In the genomic region with DNA sequence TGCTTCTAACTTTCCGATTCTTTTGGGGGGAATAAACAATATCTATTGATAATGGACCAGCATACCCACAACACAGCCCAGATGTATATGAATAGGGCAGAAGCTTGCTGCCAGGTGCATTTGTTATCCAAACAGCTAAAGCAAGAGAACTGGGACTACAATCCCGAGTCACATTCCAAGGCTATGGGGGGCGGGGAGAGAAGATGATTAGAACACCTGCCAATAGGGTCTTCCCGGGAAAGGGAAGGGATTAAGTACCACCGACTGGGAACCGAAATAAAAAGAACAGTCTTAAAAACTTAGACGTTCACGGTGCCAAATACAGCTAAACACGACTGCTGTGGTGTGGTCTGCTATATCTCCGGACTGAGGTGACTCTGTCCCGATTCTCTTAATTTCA, we compare ENCODE assay signal across 8 mouse cellular contexts. TPM values are rescaled to one million over a fixed set of nuclear protein-coding genes. Genes with fewer than 3 reads are reported as not detected.
DNase-seq lines count a peak whose midpoint lies in the region; ATAC-seq and TF ChIP-seq lines count a peak whose summit lies in the region.

No protein-coding gene starts in this region.

- ATAC-seq in erythroblast, adult 5-6 weeks (replicated peaks; ENCODE audit: low FRiP score, poor library complexity, severe bottlenecking), result no peak; the same call in 1 of the 2 replicates
- ATAC-seq in limb, embryonic 15.5 days (ENCODE audit: insufficient number of reproducible peaks, low FRiP score, low TSS enrichment, low read depth), result no peak
- no peak for ATAC-seq in activated CD4-positive, CD25-positive, alpha-beta regulatory T cell, adult 4 months

- H3K36me3 ChIP-seq in erythroblast, embryonic 14.5 days (ENCODE audit: control insufficient read depth), result peaks cover 25% of the 10 kb centered on the region
- H3K36me3 ChIP-seq in C2C12 (ENCODE audit: control insufficient read depth, insufficient read depth), result peaks cover 8% of the 10 kb centered on the region
- peaks cover 14% of the 10 kb centered on the region for H3K36me3 ChIP-seq in forebrain, embryonic 10.5 days (replicated peaks)
- H3K36me3 ChIP-seq in limb, embryonic 15.5 days, result no peaks in the 10 kb centered on the region

- no peaks in the 10 kb centered on the region for H3K27me3 ChIP-seq in erythroblast, embryonic 14.5 days (ENCODE audit: control insufficient read depth)
- H3K27me3 ChIP-seq in C2C12 (ENCODE audit: control insufficient read depth, insufficient read depth, insufficient read length), result no peaks in the 10 kb centered on the region
- no peaks in the 10 kb centered on the region for H3K27me3 ChIP-seq in forebrain, embryonic 10.5 days (ENCODE audit: poor library complexity, severe bottlenecking)
- H3K27me3 ChIP-seq in limb, embryonic 15.5 days, result no peaks in the 10 kb centered on the region

- H3K79me2 ChIP-seq in C2C12 (ENCODE audit: control insufficient read depth, insufficient read depth), result peaks cover 64% of the 10 kb centered on the region

- H3K79me3 ChIP-seq in C2C12 (ENCODE audit: low read depth), result peaks cover 39% of the 10 kb centered on the region

- H3ac ChIP-seq in C2C12 (ENCODE audit: control insufficient read depth, insufficient read length, low read depth), result peak overlapping the region; percentile 95

- no peak for TF ChIP-seq CTCF in C2C12 (IDR thresholded peaks at IDR 0.05; ENCODE audit: control insufficient read depth, insufficient read depth, insufficient read length)

- H3K9me3 ChIP-seq in erythroblast, embryonic 14.5 days (ENCODE audit: control insufficient read depth, low read length), result no peaks in the 10 kb centered on the region
- H3K9me3 ChIP-seq in forebrain, embryonic 10.5 days, result no peaks in the 10 kb centered on the region
- no peaks in the 10 kb centered on the region for H3K9me3 ChIP-seq in limb, embryonic 15.5 days

- peaks cover 56% of the 10 kb centered on the region for H3K4me1 ChIP-seq in erythroblast, embryonic 14.5 days (ENCODE audit: control insufficient read depth)
- H3K4me1 ChIP-seq in forebrain, embryonic 10.5 days, result peaks cover 32% of the 10 kb centered on the region
- peaks cover 27% of the 10 kb centered on the region for H3K4me1 ChIP-seq in limb, embryonic 15.5 days

- H3K27ac ChIP-seq in forebrain, embryonic 10.5 days, result peak overlapping the region; percentile 100
- peak overlapping the region; percentile 100 for H3K27ac ChIP-seq in limb, embryonic 15.5 days

- peak overlapping the region; percentile 95; the same call in 1 of the 2 replicates for H3K9ac ChIP-seq in limb, embryonic 15.5 days

- 2% methylated on average over 11 of the region's 11 CpGs for WGBS in forebrain, embryonic 10.5 days
- 5% methylated on average over 11 of the region's 11 CpGs for WGBS in limb, embryonic 15.5 days

- H3K4me2 ChIP-seq in limb, embryonic 15.5 days, result peak overlapping the region; percentile 79

- no peak for DNase-seq in forebrain, embryonic 10.5 days (ENCODE audit: extremely low spot score, low spot score)
- no peak for DNase-seq in natural killer cell, adult 2 months (ENCODE audit: low spot score in 2 of 2)
- no peak for DNase-seq in adrenal gland, postnatal 36 days

- H3K4me3 ChIP-seq in erythroblast, embryonic 14.5 days (replicated peaks), result peak overlapping the region; percentile 87
- H3K4me3 ChIP-seq in C2C12 (ENCODE audit: insufficient read depth, poor library complexity, severe bottlenecking), result peak overlapping the region; percentile 84
- peak overlapping the region; percentile 94 for H3K4me3 ChIP-seq in forebrain, embryonic 10.5 days
- peak overlapping the region; percentile 65 for H3K4me3 ChIP-seq in limb, embryonic 15.5 days

TF ChIP-seq in C2C12, 6 proteins besides CTCF, POLR2A, EP300 and RAD21:
- TF ChIP-seq MYOD1 (IDR thresholded peaks at IDR 0.05; ENCODE audit: control insufficient read depth, insufficient read length, low read depth) (no peak), USF1 (IDR thresholded peaks at IDR 0.05; ENCODE audit: low read depth) (no peak), FOSL1 (IDR thresholded peaks at IDR 0.05; ENCODE audit: insufficient read depth, low read length, poor library complexity, severe bottlenecking) (no peak), MYOG (IDR thresholded peaks at IDR 0.05; ENCODE audit: control insufficient read depth, extremely low read depth, insufficient read length) (no peak), MAX (IDR thresholded peaks at IDR 0.05) (no peak), CEBPB (IDR thresholded peaks at IDR 0.05; ENCODE audit: low read depth) (no peak)

RNA-seq across cellular contexts. Expression of a gene that starts 0.9 kb away (rescaled TPM):
- polyA plus RNA-seq in erythroblast, embryonic 14.5 days (2012), result 24.5 and 26.6 TPM in 2 replicates
- 51.6 and 81.5 TPM in 2 replicates for total RNA-seq in erythroblast, adult 5-6 weeks (2015; ENCODE audit: low replicate concordance)
- total RNA-seq in erythroblast, adult 5-6 weeks (2017; ENCODE audit: low replicate concordance), result 68.8 and 99.5 TPM in 2 replicates
- polyA plus RNA-seq in C2C12 (2012; fragmentation: generic; extraction: Trizol), result 30.2 TPM
- polyA plus RNA-seq in forebrain, embryonic 10.5 days (2016; fragmentation: Nextera tagmentation; extraction: Ambion mirVana), result 146 and 150 TPM in 2 replicates
- 93.8 and 108 TPM in 2 replicates for polyA plus RNA-seq in limb, embryonic 15.5 days (2015; fragmentation: Nextera tagmentation; extraction: Ambion mirVana)
- 10 to 100 TPM; 50.8 to 65.2 TPM for total RNA-seq in adrenal gland, postnatal 36 days (2021)
- 10 to 100 TPM; 51.3 to 61.4 TPM for polyA plus RNA-seq in activated CD4-positive, CD25-positive, alpha-beta regulatory T cell, adult 4 months (2017; shearing (Covaris generic))

RNA-seq across cellular contexts. Expression of a gene that starts 1.7 kb away (rescaled TPM):
- polyA plus RNA-seq in erythroblast, embryonic 14.5 days (2012), result not detected in 2 replicates
- total RNA-seq in erythroblast, adult 5-6 weeks (2015; ENCODE audit: low replicate concordance), result not detected in 2 replicates
- not detected in 2 replicates for total RNA-seq in erythroblast, adult 5-6 weeks (2017; ENCODE audit: low replicate concordance)
- polyA plus RNA-seq in C2C12 (2012; fragmentation: generic; extraction: Trizol), result 0.18 TPM
- polyA plus RNA-seq in forebrain, embryonic 10.5 days (2016; fragmentation: Nextera tagmentation; extraction: Ambion mirVana), result 0.38 and 0.84 TPM in 2 replicates
- polyA plus RNA-seq in limb, embryonic 15.5 days (2015; fragmentation: Nextera tagmentation; extraction: Ambion mirVana), result 1.8 and 2.4 TPM in 2 replicates
- total RNA-seq in adrenal gland, postnatal 36 days (2021), result 1 to 10 TPM in 1 of 2 experiments, under 1 TPM in 1; 0.92 to 1.9 TPM
- under 1 TPM in 1 of 2 experiments, not detected in 1; 0.87 TPM for polyA plus RNA-seq in activated CD4-positive, CD25-positive, alpha-beta regulatory T cell, adult 4 months (2017; shearing (Covaris generic))

RNA-seq across cellular contexts. Expression of a gene that starts 30.4 kb away (rescaled TPM):
- polyA plus RNA-seq in erythroblast, embryonic 14.5 days (2012), result 0.23 and 0.27 TPM in 2 replicates
- 16.3 and 17.6 TPM in 2 replicates for total RNA-seq in erythroblast, adult 5-6 weeks (2015; ENCODE audit: low replicate concordance)
- total RNA-seq in erythroblast, adult 5-6 weeks (2017; ENCODE audit: low replicate concordance), result 1.7 and 2.6 TPM in 2 replicates
- 28.7 TPM for polyA plus RNA-seq in C2C12 (2012; fragmentation: generic; extraction: Trizol)
- 13.9 and 14.4 TPM in 2 replicates for polyA plus RNA-seq in forebrain, embryonic 10.5 days (2016; fragmentation: Nextera tagmentation; extraction: Ambion mirVana)
- polyA plus RNA-seq in limb, embryonic 15.5 days (2015; fragmentation: Nextera tagmentation; extraction: Ambion mirVana), result 20.9 and 24.6 TPM in 2 replicates
- 10 to 100 TPM; 27.5 to 33.8 TPM for total RNA-seq in adrenal gland, postnatal 36 days (2021)
- polyA plus RNA-seq in activated CD4-positive, CD25-positive, alpha-beta regulatory T cell, adult 4 months (2017; shearing (Covaris generic)), result 1 to 10 TPM; 6.7 to 7.9 TPM

RNA-seq across cellular contexts. Expression of a gene that starts 50.6 kb away (rescaled TPM):
- polyA plus RNA-seq in erythroblast, embryonic 14.5 days (2012), result 3.4 and 4.2 TPM in 2 replicates
- 3.1 TPM in 2 replicates for total RNA-seq in erythroblast, adult 5-6 weeks (2015; ENCODE audit: low replicate concordance)
- 2.5 and 3.5 TPM in 2 replicates for total RNA-seq in erythroblast, adult 5-6 weeks (2017; ENCODE audit: low replicate concordance)
- 0.49 TPM for polyA plus RNA-seq in C2C12 (2012; fragmentation: generic; extraction: Trizol)
- 0.71 and 1.1 TPM in 2 replicates for polyA plus RNA-seq in forebrain, embryonic 10.5 days (2016; fragmentation: Nextera tagmentation; extraction: Ambion mirVana)
- 0.47 and 0.58 TPM in 2 replicates for polyA plus RNA-seq in limb, embryonic 15.5 days (2015; fragmentation: Nextera tagmentation; extraction: Ambion mirVana)
- total RNA-seq in adrenal gland, postnatal 36 days (2021), result 1 to 10 TPM; 1.2 to 1.4 TPM
- 1 to 10 TPM; 6.0 to 7.9 TPM for polyA plus RNA-seq in activated CD4-positive, CD25-positive, alpha-beta regulatory T cell, adult 4 months (2017; shearing (Covaris generic))
